Mouse (Mus musculus) forebrain, embryonic 11.5 days (tissue): ENCODE data around the gene Adam12. TPM values are rescaled to one million over a fixed set of nuclear protein-coding genes. Genes with fewer than 3 reads are reported as not detected.

Experiments
- ATAC-seq: fragments of 200-750 bp; cut with Nextera tagmentation; replicated peaks from 2 replicates; pipeline ENCODE4 v1.8.0; 2017; ENCODE audit warnings: moderate TSS enrichment; ENCODE audit not compliant: low FRiP score
- DNase-seq: peaks from one replicate; pipeline ENCODE4 v3.0.0-alpha.2; 2017; ENCODE audit warnings: low spot score
- H3K27ac ChIP-seq: fragments of 300-500 bp; sonication (generic); 2 replicates; pipeline ENCODE4 v1.5.1; 2014; ENCODE audit warnings: low read depth, low read length
- H3K27me3 ChIP-seq: fragments of 300-500 bp; sonication (generic); 2 replicates; pipeline ENCODE4 v1.6.1; 2014; ENCODE audit warnings: mild to moderate bottlenecking, low read length, mixed read lengths; ENCODE audit not compliant: control insufficient read depth, insufficient read depth
- H3K36me3 ChIP-seq: fragments of 300-500 bp; sonication (generic); 2 replicates; pipeline ENCODE4 v1.6.1; 2014; ENCODE audit warnings: mild to moderate bottlenecking, low read length, moderate library complexity, mixed read lengths; ENCODE audit not compliant: control insufficient read depth, insufficient read depth
- H3K4me1 ChIP-seq: fragments of 300-500 bp; sonication (generic); replicated peaks from 2 replicates; pipeline ENCODE4 v1.6.1; 2014; ENCODE audit warnings: low read length, mixed read lengths; ENCODE audit not compliant: control insufficient read depth, insufficient read depth
- H3K4me2 ChIP-seq: fragments of 300-500 bp; sonication (generic); 2 replicates; pipeline ENCODE4 v1.6.1; 2014; ENCODE audit warnings: low read depth, mild to moderate bottlenecking, low read length, moderate library complexity, mixed read lengths; ENCODE audit not compliant: severe bottlenecking
- H3K4me3 ChIP-seq: fragments of 300-500 bp; sonication (generic); 2 replicates; pipeline ENCODE4 v1.5.1; 2014; ENCODE audit warnings: low read depth, low read length
- H3K9ac ChIP-seq: fragments of 300-500 bp; sonication (generic); 2 replicates; pipeline ENCODE4 v1.6.1; 2014; ENCODE audit warnings: low read length
- H3K9me3 ChIP-seq: fragments of 300-500 bp; sonication (generic); 2 replicates; pipeline ENCODE4 v1.6.1; 2016; ENCODE audit warnings: low read length, mixed read lengths; ENCODE audit not compliant: control insufficient read depth
- WGBS: fragments of 180-500 bp; shearing (Covaris S2); extraction: QIAGEN DNeasy Blood & Tissue Kit; methylation state at CpG from one replicate; pipeline ENCODE4 v1.1.7; 2014; 5-methylcytosine and 5-hydroxymethylcytosine counted together
- polyA plus RNA-seq: library from polyadenylated mRNA; unstranded; fragments of >200 nt; fragmentation: Nextera tagmentation; extraction: Ambion mirVana; gene quantifications from 2 replicates; pipeline ENCODE4 v1.2.1, GENCODE M21; 2014

Gene Adam12
- polyA plus RNA-seq, 1 experiment from 2014 or later, result 1.6 TPM

DNA sequence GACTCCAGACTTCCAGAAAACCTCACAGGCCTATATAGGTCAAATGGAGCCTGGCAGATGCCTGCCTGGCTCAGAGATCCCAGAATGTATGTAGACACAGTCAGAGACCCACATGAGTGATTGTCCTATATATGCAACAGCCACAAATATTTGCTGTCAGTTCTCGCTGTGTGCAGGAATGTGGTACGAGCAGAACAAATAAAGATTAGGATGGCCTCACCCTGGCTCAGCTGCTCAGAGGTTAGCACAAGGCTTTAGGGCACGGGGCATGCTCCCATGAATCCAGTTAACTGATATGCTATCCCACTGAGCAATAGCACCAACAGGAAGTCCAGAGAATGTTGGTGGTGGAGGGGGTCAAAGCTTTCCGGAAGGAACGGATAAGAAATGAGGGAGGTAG lies 261.5 kb downstream of the Adam12 start:
- WGBS, result 75% methylated on average over 5 of the region's 5 CpGs
- Histone ChIP-seq H3K36me3 (no peaks in the 10 kb centered on the region), H3K27me3 (no peaks in the 10 kb centered on the region), H3K9me3 (no peaks in the 10 kb centered on the region), H3K4me3 (no peak overlapping the region), H3K4me2 (no peak overlapping the region), H3K4me1 (no peaks in the 10 kb centered on the region), H3K9ac (no peak overlapping the region), H3K27ac (no peak overlapping the region)
- ATAC-seq, result no peak
- no peak for DNase-seq

DNA sequence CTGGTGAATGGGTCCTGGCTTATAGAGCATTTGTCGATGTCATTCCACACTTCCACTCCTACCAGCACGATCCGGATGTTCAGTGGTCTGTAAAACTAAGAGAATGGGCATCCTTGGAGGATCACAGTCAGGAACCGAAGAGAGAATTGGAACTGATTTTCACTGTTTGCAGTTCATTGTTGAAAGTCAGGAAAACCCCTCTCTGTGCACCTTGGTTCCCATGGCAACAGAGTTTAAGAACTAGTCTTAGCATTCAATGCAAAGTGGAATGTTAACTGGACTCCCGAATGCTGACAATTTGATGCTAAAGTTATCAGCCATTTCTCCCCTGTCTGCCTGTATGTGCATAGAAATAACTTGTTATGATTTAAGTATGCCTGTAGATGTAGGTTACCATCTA lies 264.0 kb downstream of the Adam12 start:
- 49% methylated on average over 5 of the region's 5 CpGs for WGBS
- DNase-seq, result no peak
- Histone ChIP-seq H3K9me3 (no peaks in the 10 kb centered on the region), H3K27ac (no peak overlapping the region), H3K27me3 (no peaks in the 10 kb centered on the region), H3K9ac (no peak overlapping the region), H3K36me3 (no peaks in the 10 kb centered on the region), H3K4me3 (no peak overlapping the region), H3K4me2 (no peak overlapping the region), H3K4me1 (no peaks in the 10 kb centered on the region)
- ATAC-seq, result no peak

- H3K4me1 ChIP-seq, result no peaks in the 10 kb centered on the region
- no peak overlapping the region for H3K27ac ChIP-seq
- no peaks in the 10 kb centered on the region for H3K27me3 ChIP-seq
- WGBS, result 76% methylated on average over 8 of the region's 8 CpGs
- no peaks in the 10 kb centered on the region for H3K9me3 ChIP-seq
- no peaks in the 10 kb centered on the region for H3K36me3 ChIP-seq
- H3K9ac ChIP-seq, result no peak overlapping the region
- no peak overlapping the region for H3K4me3 ChIP-seq
- DNase-seq (no peak), ATAC-seq (no peak)
- H3K4me2 ChIP-seq, result no peak overlapping the region
Measured at GRCm38 (mm10) chr7:133963501-133963900, 268.4 kb downstream of the Adam12 start.

DNA sequence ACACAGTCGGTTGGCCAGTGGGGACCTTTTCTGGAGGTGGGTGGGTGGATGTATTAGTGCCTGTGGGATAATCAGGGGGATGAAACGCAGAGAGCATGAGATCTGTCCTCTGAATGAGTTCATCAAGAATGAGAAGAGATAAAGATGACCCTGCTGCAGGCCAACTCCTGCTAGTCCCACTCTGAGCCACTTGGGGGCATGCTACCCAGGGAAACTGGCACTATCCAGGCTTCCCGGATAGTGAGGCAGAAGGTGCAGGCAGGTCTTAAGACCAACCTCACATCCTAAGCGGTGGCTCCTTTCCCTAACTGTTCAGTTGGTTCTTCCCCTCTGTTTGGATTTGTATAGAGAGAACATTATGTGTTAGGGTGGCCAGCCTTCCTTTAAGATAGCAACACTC lies 272.7 kb downstream of the Adam12 start:
- no peak for ATAC-seq
- Histone ChIP-seq H3K27ac (no peak overlapping the region), H3K9ac (no peak overlapping the region), H3K27me3 (no peaks in the 10 kb centered on the region), H3K9me3 (no peaks in the 10 kb centered on the region), H3K4me1 (no peaks in the 10 kb centered on the region), H3K36me3 (no peaks in the 10 kb centered on the region), H3K4me3 (no peak overlapping the region), H3K4me2 (no peak overlapping the region)
- 65% methylated on average over 4 of the region's 4 CpGs for WGBS
- no peak for DNase-seq

GRCm38 (mm10) chr7:133957873-133958272 lies 274.1 kb downstream of the Adam12 start:
- H3K4me2 ChIP-seq, result no peak overlapping the region
- ATAC-seq (no peak), DNase-seq (no peak)
- H3K9me3 ChIP-seq, result no peaks in the 10 kb centered on the region
- H3K27ac ChIP-seq, result no peak overlapping the region
- WGBS, result 70% methylated on average over 2 of the region's 2 CpGs
- H3K4me1 ChIP-seq, result no peaks in the 10 kb centered on the region
- no peak overlapping the region for H3K9ac ChIP-seq
- H3K27me3 ChIP-seq, result no peaks in the 10 kb centered on the region
- no peaks in the 10 kb centered on the region for H3K36me3 ChIP-seq
- H3K4me3 ChIP-seq, result no peak overlapping the region

- H3K4me2 ChIP-seq, result no peak overlapping the region
- H3K27me3 ChIP-seq, result no peaks in the 10 kb centered on the region
- H3K27ac ChIP-seq, result no peak overlapping the region
- ATAC-seq (no peak), DNase-seq (no peak)
- 66% methylated on average over 9 of the region's 9 CpGs for WGBS
- H3K36me3 ChIP-seq, result no peaks in the 10 kb centered on the region
- no peak overlapping the region for H3K9ac ChIP-seq
- no peaks in the 10 kb centered on the region for H3K9me3 ChIP-seq
- no peaks in the 10 kb centered on the region for H3K4me1 ChIP-seq
- H3K4me3 ChIP-seq, result no peak overlapping the region
Measured at GRCm38 (mm10) chr7:133954111-133955091, 277.5 kb downstream of the Adam12 start.

DNA sequence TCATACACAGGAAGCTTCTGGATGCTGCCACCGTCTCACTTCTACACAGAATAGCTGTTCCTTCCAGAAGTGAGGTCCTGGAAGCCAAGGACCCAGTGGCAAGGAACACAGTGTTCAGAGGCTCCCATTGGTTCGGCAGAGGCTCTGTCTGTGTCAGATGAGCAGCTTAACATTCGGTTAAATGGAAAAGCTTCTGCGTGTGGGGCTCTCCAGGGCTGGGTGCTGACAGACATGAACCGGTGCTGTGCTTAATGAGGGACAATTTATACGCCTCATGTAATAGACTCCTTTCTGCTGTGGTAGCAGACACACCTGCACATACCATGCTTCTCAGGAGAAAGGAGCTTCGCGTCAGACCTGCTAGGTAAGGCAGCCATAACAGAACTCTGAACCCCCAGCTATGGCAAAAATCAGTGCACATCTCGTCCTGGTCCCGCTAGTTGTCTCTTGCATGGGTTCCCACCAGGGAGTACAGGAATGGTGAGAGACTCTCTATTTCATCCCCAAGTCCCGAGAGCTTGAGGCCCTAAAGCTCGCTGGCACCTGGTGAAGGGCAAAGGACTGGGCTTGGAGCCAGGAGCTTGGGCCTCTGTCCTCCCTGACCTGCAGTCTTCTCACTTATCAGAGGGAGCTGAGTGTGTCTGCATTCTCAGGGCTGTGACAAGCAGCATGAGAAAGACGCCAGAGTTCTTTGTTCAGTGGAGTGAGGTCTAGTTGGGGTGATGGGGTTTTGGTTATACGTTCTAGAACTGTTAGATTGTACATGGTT lies 280.0 kb downstream of the Adam12 start:
- no peak overlapping the region for H3K9ac ChIP-seq
- no peak overlapping the region for H3K4me3 ChIP-seq
- no peaks in the 10 kb centered on the region for H3K4me1 ChIP-seq
- 88% methylated on average over 14 of the region's 14 CpGs for WGBS
- ATAC-seq (no peak), DNase-seq (no peak)
- no peak overlapping the region for H3K4me2 ChIP-seq
- no peaks in the 10 kb centered on the region for H3K36me3 ChIP-seq
- H3K9me3 ChIP-seq, result no peaks in the 10 kb centered on the region
- no peaks in the 10 kb centered on the region for H3K27me3 ChIP-seq
- no peak overlapping the region for H3K27ac ChIP-seq

- H3K9ac ChIP-seq, result no peak overlapping the region
- no peak for DNase-seq
- H3K4me3 ChIP-seq, result no peak overlapping the region
- H3K27ac ChIP-seq, result no peak overlapping the region
- WGBS, result 70% methylated on average over 2 of the region's 2 CpGs
- H3K9me3 ChIP-seq, result no peaks in the 10 kb centered on the region
- H3K27me3 ChIP-seq, result no peaks in the 10 kb centered on the region
- no peaks in the 10 kb centered on the region for H3K36me3 ChIP-seq
- H3K4me1 ChIP-seq, result no peaks in the 10 kb centered on the region
- no peak overlapping the region for H3K4me2 ChIP-seq
- no peak for ATAC-seq
Measured at GRCm38 (mm10) chr7:133947360-133947759, 284.6 kb downstream of the Adam12 start.
